Mouse (Mus musculus): ENCODE results near the gene Atp2c2.

GRCm38 (mm10) chr8:119724596-119724995, 24.8 kb downstream of the Atp2c2 start:
- no peak for TF ChIP-seq GATA1 (IDR thresholded peaks at IDR 0.05; ENCODE audit: borderline replicate concordance, low read length)
- no peak for TF ChIP-seq FLI1 (IDR thresholded peaks at IDR 0.05; ENCODE audit: low read length)

Data from megakaryocyte, embryonic 14.5 days (primary cell).